Mouse (Mus musculus) intestine, embryonic 16.5 days (tissue): Measurements from ENCODE around the gene Prlr. TPM values are rescaled to one million over a fixed set of nuclear protein-coding genes. Genes with fewer than 3 reads are reported as not detected.
A peak's percentile ranks its signal among the peaks of the same experiment; 100 is the strongest.

Source experiments
- ATAC-seq: fragments of 200-750 bp; cut with Nextera tagmentation; 2 replicates; pipeline ENCODE4 v1.8.0; 2017; ENCODE audit warnings: moderate TSS enrichment, moderate library complexity
- H3K27ac ChIP-seq: fragments of 300-500 bp; sonication (generic); 2 replicates; pipeline ENCODE4 v1.5.1; 2014; ENCODE audit warnings: mild to moderate bottlenecking, low read length
- H3K27me3 ChIP-seq: fragments of 300-500 bp; sonication (generic); replicated peaks from 2 replicates; pipeline ENCODE4 v1.6.1; 2014; ENCODE audit warnings: low read length, control low read depth, mixed read lengths; ENCODE audit not compliant: control insufficient read depth, insufficient read depth
- H3K36me3 ChIP-seq: fragments of 300-500 bp; sonication (generic); 2 replicates; pipeline ENCODE4 v1.6.1; 2014; ENCODE audit warnings: low read length, control low read depth; ENCODE audit not compliant: control insufficient read depth, insufficient read depth
- H3K4me1 ChIP-seq: fragments of 300-500 bp; sonication (generic); 2 replicates; pipeline ENCODE4 v1.6.1; 2014; ENCODE audit warnings: low read length, control low read depth, mixed read lengths; ENCODE audit not compliant: control insufficient read depth, insufficient read depth
- H3K4me2 ChIP-seq: fragments of 300-500 bp; sonication (generic); 2 replicates; pipeline ENCODE4 v1.6.1; 2014; ENCODE audit warnings: low read depth, low read length, control low read depth
- H3K4me3 ChIP-seq: fragments of 300-500 bp; sonication (generic); 2 replicates; pipeline ENCODE4 v1.5.1; 2014; ENCODE audit warnings: mild to moderate bottlenecking, low read length
- H3K9ac ChIP-seq: fragments of 300-500 bp; sonication (generic); 2 replicates; pipeline ENCODE4 v1.6.1; 2014; ENCODE audit warnings: low read depth, low read length
- H3K9me3 ChIP-seq: fragments of 300-500 bp; sonication (generic); 2 replicates; pipeline ENCODE4 v1.6.1; 2016; ENCODE audit warnings: low read length, control low read depth; ENCODE audit not compliant: control insufficient read depth
- WGBS: fragments of 180-500 bp; shearing (Covaris S2); extraction: QIAGEN DNeasy Blood & Tissue Kit; methylation state at CpG from one replicate; pipeline ENCODE4 v1.1.7; 2014; 5-methylcytosine and 5-hydroxymethylcytosine counted together
- polyA plus RNA-seq: library from polyadenylated mRNA; unstranded; fragments of >200 nt; fragmentation: Nextera tagmentation; extraction: Ambion mirVana; gene quantifications from 2 replicates; pipeline ENCODE4 v1.2.1, GENCODE M21; 2015

Prlr gene
- polyA plus RNA-seq, 1 experiment from 2014 or later = 45.7 TPM

- ATAC-seq = no peak
- WGBS = 75% methylated on average over 4 of the region's 4 CpGs
- no peak overlapping the region for H3K4me2 ChIP-seq
- no peaks in the 10 kb centered on the region for H3K27me3 ChIP-seq
- H3K27ac ChIP-seq = no peak overlapping the region
- H3K4me1 ChIP-seq = peaks cover 6% of the 10 kb centered on the region; the same call in 1 of the 2 replicates
- H3K4me3 ChIP-seq = no peak overlapping the region
- no peaks in the 10 kb centered on the region for H3K9me3 ChIP-seq
- H3K9ac ChIP-seq = no peak overlapping the region
- no peaks in the 10 kb centered on the region for H3K36me3 ChIP-seq
Observed at GRCm38 (mm10) chr15:10180694-10181093, 3.7 kb downstream of the Prlr start.

- WGBS = 83% methylated on average over 6 of the region's 6 CpGs
- Histone ChIP-seq H3K27ac (no peak overlapping the region), H3K36me3 (no peaks in the 10 kb centered on the region), H3K4me1 (no peaks in the 10 kb centered on the region), H3K9ac (no peak overlapping the region), H3K9me3 (no peaks in the 10 kb centered on the region), H3K4me3 (no peak overlapping the region), H3K4me2 (no peak overlapping the region), H3K27me3 (no peaks in the 10 kb centered on the region)
- ATAC-seq = no peak
Observed at GRCm38 (mm10) chr15:10192101-10192630, 15.1 kb downstream of the Prlr start.

GRCm38 (mm10) chr15:10200991-10201390 is 24.0 kb downstream of the Prlr start:
- Histone ChIP-seq H3K4me3 (no peak overlapping the region), H3K27me3 (no peaks in the 10 kb centered on the region), H3K9me3 (no peaks in the 10 kb centered on the region), H3K27ac (no peak overlapping the region), H3K36me3 (no peaks in the 10 kb centered on the region), H3K9ac (no peak overlapping the region), H3K4me2 (no peak overlapping the region), H3K4me1 (no peaks in the 10 kb centered on the region)
- 87% methylated on average over 5 of the region's 5 CpGs for WGBS
- ATAC-seq = no peak

GRCm38 (mm10) chr15:10202504-10203302 is 25.7 kb downstream of the Prlr start:
- H3K9ac ChIP-seq = no peak overlapping the region
- no peak for ATAC-seq
- H3K4me2 ChIP-seq = no peak overlapping the region
- H3K36me3 ChIP-seq = no peaks in the 10 kb centered on the region
- no peak overlapping the region for H3K4me3 ChIP-seq
- H3K9me3 ChIP-seq = no peaks in the 10 kb centered on the region
- no peak overlapping the region for H3K27ac ChIP-seq
- WGBS = 85% methylated on average over 7 of the region's 7 CpGs
- no peaks in the 10 kb centered on the region for H3K27me3 ChIP-seq
- H3K4me1 ChIP-seq = no peaks in the 10 kb centered on the region

GRCm38 (mm10) chr15:10210261-10210770 is 33.3 kb downstream of the Prlr start:
- Histone ChIP-seq H3K9me3 (no peaks in the 10 kb centered on the region), H3K9ac (no peak overlapping the region), H3K27me3 (no peaks in the 10 kb centered on the region), H3K4me1 (peaks cover 10% of the 10 kb centered on the region), H3K4me2 (no peak overlapping the region), H3K36me3 (no peaks in the 10 kb centered on the region), H3K27ac (no peak overlapping the region), H3K4me3 (no peak overlapping the region)
- 47% methylated on average over 4 of the region's 4 CpGs for WGBS
- peak; percentile 58 for ATAC-seq

- no peaks in the 10 kb centered on the region for H3K27me3 ChIP-seq
- H3K4me1 ChIP-seq = peaks cover 10% of the 10 kb centered on the region
- no peaks in the 10 kb centered on the region for H3K36me3 ChIP-seq
- no peak overlapping the region for H3K4me2 ChIP-seq
- H3K4me3 ChIP-seq = no peak overlapping the region
- no peak overlapping the region for H3K27ac ChIP-seq
- no peak for ATAC-seq
- no peak overlapping the region for H3K9ac ChIP-seq
- H3K9me3 ChIP-seq = no peaks in the 10 kb centered on the region
Observed at GRCm38 (mm10) chr15:10211992-10212391, 35.0 kb downstream of the Prlr start.

- H3K27me3 ChIP-seq = no peaks in the 10 kb centered on the region
- no peak overlapping the region for H3K4me3 ChIP-seq
- H3K36me3 ChIP-seq = no peaks in the 10 kb centered on the region
- no peak for ATAC-seq
- no peak overlapping the region for H3K27ac ChIP-seq
- H3K4me2 ChIP-seq = no peak overlapping the region
- peaks cover 10% of the 10 kb centered on the region for H3K4me1 ChIP-seq
- no peak overlapping the region for H3K9ac ChIP-seq
- WGBS = 78% methylated on average over 6 of the region's 6 CpGs
- no peaks in the 10 kb centered on the region for H3K9me3 ChIP-seq
Observed at GRCm38 (mm10) chr15:10213213-10213612, 36.2 kb downstream of the Prlr start.

GRCm38 (mm10) chr15:10213710-10214109 is 36.7 kb downstream of the Prlr start:
- no peaks in the 10 kb centered on the region for H3K27me3 ChIP-seq
- no peaks in the 10 kb centered on the region for H3K9me3 ChIP-seq
- H3K4me3 ChIP-seq = no peak overlapping the region
- H3K4me2 ChIP-seq = no peak overlapping the region
- H3K9ac ChIP-seq = no peak overlapping the region
- no peak for ATAC-seq
- no peaks in the 10 kb centered on the region for H3K36me3 ChIP-seq
- 51% methylated on average over 3 of the region's 3 CpGs for WGBS
- H3K4me1 ChIP-seq = peaks cover 10% of the 10 kb centered on the region
- H3K27ac ChIP-seq = no peak overlapping the region

- Histone ChIP-seq H3K9ac (no peak overlapping the region), H3K36me3 (no peaks in the 10 kb centered on the region), H3K9me3 (no peaks in the 10 kb centered on the region), H3K4me3 (peak overlapping the region; percentile 43), H3K27me3 (no peaks in the 10 kb centered on the region), H3K27ac (peak overlapping the region; percentile 82), H3K4me2 (0 out of 2 replicates have a peak overlapping the region, but pooled peaks have one; percentile 20), H3K4me1 (peaks cover 10% of the 10 kb centered on the region)
- whole genome bisulfite sequencing = 55% methylated on average over 8 of the region's 8 CpGs
- peak; percentile 96 for ATAC-seq
Observed at GRCm38 (mm10) chr15:10215719-10216118, 38.7 kb downstream of the Prlr start.
